Mouse (Mus musculus) forebrain, embryonic 14.5 days (tissue): ENCODE results near the gene Sox15. TPM values are rescaled to one million over a fixed set of nuclear protein-coding genes. Genes with fewer than 3 reads are reported as not detected.

Source experiments
- ATAC-seq: fragments of 200-750 bp; cut with Nextera tagmentation; 2 replicates; pipeline ENCODE4 v1.8.0; 2017; ENCODE audit warnings: mild to moderate bottlenecking, moderate library complexity
- DNase-seq: peaks from one replicate; pipeline ENCODE4 v3.0.0-alpha.2; 2015; ENCODE audit warnings: low spot score
- H3K27ac ChIP-seq: fragments of 300-500 bp; sonication (generic); 2 replicates; pipeline ENCODE4 v1.5.1; 2014; ENCODE audit warnings: low read depth, mild to moderate bottlenecking, control low read depth, low read length, moderate library complexity
- H3K27me3 ChIP-seq: fragments of 300-500 bp; sonication (generic); replicated peaks from 2 replicates; pipeline ENCODE4 v1.6.1; 2014; ENCODE audit warnings: low read length, control low read depth, mixed read lengths; ENCODE audit not compliant: control insufficient read depth, insufficient read depth
- H3K36me3 ChIP-seq: fragments of 300-500 bp; sonication (generic); 2 replicates; pipeline ENCODE4 v1.6.1; 2014; ENCODE audit warnings: low read length, control low read depth; ENCODE audit not compliant: control insufficient read depth, insufficient read depth
- H3K4me1 ChIP-seq: fragments of 300-500 bp; sonication (generic); 2 replicates; pipeline ENCODE4 v1.6.1; 2014; ENCODE audit warnings: antibody characterized with exemption, low read length, control low read depth; ENCODE audit not compliant: control insufficient read depth, insufficient read depth
- H3K4me2 ChIP-seq: fragments of 300-500 bp; sonication (generic); 2 replicates; pipeline ENCODE4 v1.6.1; 2014; ENCODE audit warnings: mild to moderate bottlenecking, control low read depth, low read length
- H3K4me3 ChIP-seq: fragments of 300-500 bp; sonication (generic); 2 replicates; pipeline ENCODE4 v1.5.1; 2014; ENCODE audit warnings: low read depth, low read length, control low read depth
- H3K9ac ChIP-seq: fragments of 300-500 bp; sonication (generic); 2 replicates; pipeline ENCODE4 v1.6.1; 2014; ENCODE audit warnings: mild to moderate bottlenecking, low read length, control low read depth, moderate library complexity
- H3K9me3 ChIP-seq: fragments of 300-500 bp; sonication (generic); replicated peaks from 2 replicates; pipeline ENCODE4 v1.6.1; 2016; ENCODE audit warnings: low read length, control low read depth, mixed read lengths; ENCODE audit not compliant: control insufficient read depth
- WGBS: fragments of 180-500 bp; shearing (Covaris S2); extraction: QIAGEN DNeasy Blood & Tissue Kit; methylation state at CpG from one replicate; pipeline ENCODE4 v1.1.7; 2014; 5-methylcytosine and 5-hydroxymethylcytosine counted together
- polyA plus RNA-seq: library from polyadenylated mRNA; unstranded; fragments of >200 nt; fragmentation: Nextera tagmentation; extraction: Ambion mirVana; gene quantifications from 2 replicates; pipeline ENCODE4 v1.2.1, GENCODE M21; 2014

Gene Sox15
- polyA plus RNA-seq, 1 experiment from 2014 or later = not detected

DNA sequence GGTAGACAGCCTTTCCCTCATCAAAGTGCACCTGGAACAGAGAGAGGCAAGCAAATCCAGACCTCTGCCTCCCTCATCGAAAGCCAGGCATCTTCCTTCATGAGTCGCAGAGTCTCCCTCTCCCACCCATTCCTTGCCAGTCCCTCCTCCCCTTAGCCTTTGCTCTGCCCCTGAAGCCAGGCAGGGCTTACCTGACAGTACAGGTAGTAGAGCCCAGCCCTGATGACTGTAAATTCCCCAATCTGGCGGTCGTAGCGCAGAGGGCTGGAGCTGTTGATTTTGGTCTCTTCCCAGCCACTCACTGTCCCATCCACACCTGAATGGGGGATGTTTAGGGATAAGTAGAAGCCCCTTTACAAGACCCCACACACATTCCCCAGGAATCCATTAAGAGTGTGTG, 31.9 kb downstream of the Sox15 start:
- Histone ChIP-seq H3K9me3 (no peaks in the 10 kb centered on the region), H3K36me3 (no peaks in the 10 kb centered on the region), H3K9ac (no peak overlapping the region; the same call in 1 of the 2 replicates), H3K4me3 (no peak overlapping the region), H3K4me1 (peaks cover 14% of the 10 kb centered on the region; the same call in 1 of the 2 replicates), H3K27me3 (no peaks in the 10 kb centered on the region), H3K27ac (no peak overlapping the region), H3K4me2 (no peak overlapping the region)
- WGBS = 64% methylated on average over 5 of the region's 5 CpGs
- no peak for DNase-seq
- no peak for ATAC-seq

DNA sequence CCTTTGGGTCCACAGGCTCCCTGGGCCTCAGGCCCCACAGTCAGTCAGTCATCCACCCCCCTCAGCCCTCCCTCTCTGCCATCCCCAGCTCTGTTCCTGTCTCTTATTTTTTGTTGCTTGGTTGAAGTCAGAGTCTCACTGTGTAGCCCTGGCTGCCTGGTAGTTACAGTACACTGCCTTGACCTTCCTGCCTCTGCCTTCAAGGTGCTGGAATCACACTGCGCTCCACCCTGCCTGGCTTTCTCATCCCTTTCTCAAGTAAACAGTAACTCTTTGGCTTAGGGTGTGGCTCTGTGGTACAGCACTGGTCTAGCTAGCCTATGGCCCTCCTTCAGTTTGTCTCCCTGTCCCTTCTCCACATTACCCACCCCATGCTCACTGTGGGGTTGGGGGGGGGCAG, 34.8 kb downstream of the Sox15 start:
- H3K9ac ChIP-seq = no peak overlapping the region
- no peaks in the 10 kb centered on the region for H3K36me3 ChIP-seq
- no peak overlapping the region for H3K27ac ChIP-seq
- no peak for DNase-seq
- 95% methylated on average over 1 of the region's 1 CpGs for WGBS
- H3K4me1 ChIP-seq = peaks cover 10% of the 10 kb centered on the region; the same call in 1 of the 2 replicates
- H3K4me2 ChIP-seq = no peak overlapping the region
- no peak for ATAC-seq
- no peaks in the 10 kb centered on the region for H3K27me3 ChIP-seq
- H3K4me3 ChIP-seq = no peak overlapping the region
- H3K9me3 ChIP-seq = no peaks in the 10 kb centered on the region

DNA sequence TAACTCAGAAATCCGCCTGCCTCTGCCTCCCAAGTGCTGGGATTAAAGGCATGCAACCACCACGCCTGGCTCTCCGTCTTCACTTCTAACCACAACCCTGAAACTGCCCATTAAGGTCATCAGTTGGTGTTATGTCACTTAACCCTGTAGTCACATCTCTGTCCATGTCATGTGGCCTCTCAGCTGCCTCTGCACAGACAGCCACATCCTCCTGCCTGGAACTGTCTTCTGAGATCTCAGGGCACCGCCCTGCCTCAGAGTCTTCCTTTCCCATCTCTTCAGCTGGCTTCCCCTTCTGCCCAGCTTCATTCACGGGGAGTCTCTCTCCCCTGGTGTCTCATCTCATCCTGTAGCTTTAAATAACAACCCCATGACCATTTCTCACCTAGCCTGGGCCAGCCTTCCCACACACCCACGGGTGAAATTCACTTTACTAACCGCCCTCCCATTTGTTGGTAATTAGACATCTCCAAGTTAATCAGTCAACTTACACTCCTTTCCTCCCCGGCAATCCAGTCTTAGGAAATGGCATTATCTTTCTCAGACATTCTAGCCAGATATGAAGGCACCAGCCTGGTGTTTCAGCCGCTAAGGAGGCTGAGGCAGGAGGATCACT, 37.2 kb downstream of the Sox15 start:
- no peaks in the 10 kb centered on the region for H3K27me3 ChIP-seq

DNA sequence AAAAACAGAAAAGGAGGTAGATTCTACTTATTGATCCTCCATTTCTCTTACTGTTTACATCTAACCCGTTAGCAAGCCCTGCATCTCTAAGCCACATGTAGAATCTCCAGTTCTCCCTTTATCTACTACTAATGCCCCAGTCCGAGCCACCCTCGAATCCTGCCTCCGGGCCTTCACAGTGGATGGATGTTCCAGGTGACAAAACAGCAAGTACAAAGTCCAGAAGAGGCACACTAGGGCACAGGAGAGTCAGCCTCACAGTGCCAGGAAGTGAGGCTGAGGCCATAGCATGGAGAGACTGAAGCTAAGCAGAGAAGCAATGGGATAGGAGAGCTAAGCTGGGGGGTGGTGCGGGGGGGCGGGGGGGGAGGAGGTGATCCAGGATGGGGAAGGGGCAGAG, 37.7 kb downstream of the Sox15 start:
- Histone ChIP-seq H3K4me1 (peaks cover 10% of the 10 kb centered on the region; the same call in 1 of the 2 replicates), H3K9ac (no peak overlapping the region), H3K27me3 (no peaks in the 10 kb centered on the region), H3K4me3 (no peak overlapping the region), H3K9me3 (no peaks in the 10 kb centered on the region), H3K36me3 (no peaks in the 10 kb centered on the region), H3K27ac (no peak overlapping the region), H3K4me2 (no peak overlapping the region)
- ATAC-seq = no peak
- DNase-seq = no peak
- WGBS = 88% methylated on average over 6 of the region's 6 CpGs

More for the DNA sequence above, 37.2 kb downstream of the Sox15 start:
- DNase-seq = no peak
- H3K27ac ChIP-seq = no peak overlapping the region
- H3K4me2 ChIP-seq = no peak overlapping the region
- no peak for ATAC-seq
- H3K9me3 ChIP-seq = no peaks in the 10 kb centered on the region
- peaks cover 10% of the 10 kb centered on the region; the same call in 1 of the 2 replicates for H3K4me1 ChIP-seq
- 83% methylated on average over 9 of the region's 9 CpGs for WGBS
- no peak overlapping the region for H3K9ac ChIP-seq
- no peak overlapping the region for H3K4me3 ChIP-seq
- H3K36me3 ChIP-seq = no peaks in the 10 kb centered on the region

DNA sequence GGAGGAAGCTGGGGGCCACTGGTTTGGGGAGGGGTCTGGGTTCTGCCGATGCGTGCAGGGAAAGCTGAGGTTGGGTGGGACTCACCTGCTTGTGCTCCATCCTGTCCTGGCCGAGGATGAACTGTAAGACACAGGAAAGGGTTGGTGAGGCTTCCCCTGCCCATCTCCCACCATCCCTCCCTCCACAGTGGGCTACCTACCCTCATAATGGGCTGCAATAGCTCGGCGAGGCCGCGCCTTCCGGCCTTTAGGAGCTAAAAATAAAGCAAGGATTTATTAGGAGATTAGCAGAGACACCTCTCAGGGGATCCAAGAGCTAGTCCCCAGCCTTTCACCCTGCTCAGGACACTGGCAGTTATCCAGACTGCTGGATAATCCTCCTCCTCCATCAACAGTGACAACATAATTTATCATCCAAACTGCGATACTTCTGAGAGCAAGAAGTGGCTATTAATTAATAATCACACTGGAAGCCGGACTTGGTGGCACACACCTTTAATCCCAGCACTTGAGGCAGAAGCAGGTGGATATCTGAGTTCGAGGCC, 38.4 kb downstream of the Sox15 start:
- Histone ChIP-seq H3K27me3 (no peaks in the 10 kb centered on the region), H3K4me2 (no peak overlapping the region), H3K9me3 (no peaks in the 10 kb centered on the region), H3K4me1 (peaks cover 10% of the 10 kb centered on the region; the same call in 1 of the 2 replicates), H3K36me3 (no peaks in the 10 kb centered on the region), H3K4me3 (no peak overlapping the region), H3K27ac (no peak overlapping the region), H3K9ac (no peak overlapping the region)
- ATAC-seq (no peak), DNase-seq (no peak)
- WGBS = 52% methylated on average over 11 of the region's 11 CpGs

DNA sequence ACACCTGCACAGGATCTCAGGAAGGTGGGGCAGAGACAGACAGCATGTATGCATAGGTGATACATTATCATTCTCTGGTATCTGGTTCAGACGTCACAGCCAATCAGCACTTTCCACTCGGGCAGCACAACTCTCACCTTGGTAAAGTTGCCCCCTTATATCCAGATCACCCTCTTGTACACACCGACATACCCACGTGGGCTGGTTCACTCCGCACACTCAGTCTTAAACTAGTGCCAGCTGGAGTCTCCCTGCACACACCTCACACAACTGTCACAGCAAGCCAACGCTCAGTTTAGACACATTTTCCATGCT, 39.9 kb downstream of the Sox15 start:
- peak overlapping the region; percentile 40 for H3K4me3 ChIP-seq
- peak overlapping the region; percentile 90 for H3K4me2 ChIP-seq
- H3K36me3 ChIP-seq = no peaks in the 10 kb centered on the region
- peak overlapping the region; percentile 76; the same call in 1 of the 2 replicates for H3K9ac ChIP-seq
- no peaks in the 10 kb centered on the region for H3K9me3 ChIP-seq
- H3K27ac ChIP-seq = no peak overlapping the region; the same call in 1 of the 2 replicates
- ATAC-seq (no peak), DNase-seq (peak; percentile 34)
- 28% methylated on average over 6 of the region's 6 CpGs for WGBS
- H3K27me3 ChIP-seq = no peaks in the 10 kb centered on the region
- H3K4me1 ChIP-seq = peaks cover 10% of the 10 kb centered on the region; the same call in 1 of the 2 replicates

DNA sequence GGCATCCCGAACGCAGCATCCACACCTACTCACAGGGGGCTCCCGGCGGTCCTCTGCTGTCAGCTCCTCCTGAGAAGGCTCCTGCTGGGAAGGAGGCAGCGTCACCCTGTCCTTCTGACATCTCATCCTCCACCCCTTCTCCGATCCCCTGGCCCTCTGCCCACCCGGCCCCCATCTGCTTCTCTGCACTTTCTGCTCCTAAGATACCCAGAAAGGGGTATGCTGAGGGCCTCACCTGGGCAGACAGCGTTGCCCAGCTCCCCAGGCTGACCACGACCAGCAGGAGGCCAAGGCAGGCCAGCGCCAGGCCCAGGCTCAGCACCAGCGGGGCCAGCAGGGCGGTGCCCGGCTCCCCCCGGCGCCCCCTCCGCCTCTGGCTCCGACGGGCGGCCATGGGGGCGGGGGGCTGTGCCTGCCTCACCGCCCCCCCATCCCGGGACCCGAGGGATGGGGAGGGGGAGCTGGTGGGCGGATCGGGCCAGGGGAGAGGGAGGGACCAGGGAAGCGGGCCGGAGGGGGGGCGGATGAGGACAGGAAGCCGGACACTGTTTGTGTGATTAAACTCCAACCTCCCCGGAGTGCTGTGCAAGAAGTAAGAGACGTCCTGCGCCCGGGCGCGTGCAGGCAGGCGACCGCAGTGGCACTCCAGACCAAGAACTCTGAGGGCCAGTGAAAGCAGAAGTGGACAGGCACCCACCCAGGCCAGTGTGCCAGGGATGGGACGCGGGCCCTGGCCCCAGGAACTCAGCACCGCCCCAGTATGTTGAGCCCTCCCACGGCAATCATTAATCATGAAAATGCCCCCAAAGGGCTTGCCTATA, 40.5 kb downstream of the Sox15 start, which contains the start of the genes Tnfsf12 and Tnfsfm13:
Tnfsf12 (minus strand) TSS at position 489 of the 821 bp plus-strand sequence.
Tnfsfm13 (minus strand) TSS at position 738 of the 821 bp plus-strand sequence.
- WGBS = 1% methylated on average over 40 of the region's 41 CpGs
- H3K9ac ChIP-seq = peak within 1 kb of the TSS; percentile 76
- H3K27ac ChIP-seq = no peak within 1 kb of the TSS; the same call in 1 of the 2 replicates
- no peak for DNase-seq
- no peaks in the 10 kb centered on the region for H3K36me3 ChIP-seq
- no peaks in the 10 kb centered on the region for H3K27me3 ChIP-seq
- peaks cover 10% of the 10 kb centered on the region; the same call in 1 of the 2 replicates for H3K4me1 ChIP-seq
- ATAC-seq = peak; percentile 32; the same call in 1 of the 2 replicates
- H3K9me3 ChIP-seq = no peaks in the 10 kb centered on the region
- peak within 1 kb of the TSS; percentile 40 for H3K4me3 ChIP-seq
- H3K4me2 ChIP-seq = peak within 1 kb of the TSS; percentile 90

DNA sequence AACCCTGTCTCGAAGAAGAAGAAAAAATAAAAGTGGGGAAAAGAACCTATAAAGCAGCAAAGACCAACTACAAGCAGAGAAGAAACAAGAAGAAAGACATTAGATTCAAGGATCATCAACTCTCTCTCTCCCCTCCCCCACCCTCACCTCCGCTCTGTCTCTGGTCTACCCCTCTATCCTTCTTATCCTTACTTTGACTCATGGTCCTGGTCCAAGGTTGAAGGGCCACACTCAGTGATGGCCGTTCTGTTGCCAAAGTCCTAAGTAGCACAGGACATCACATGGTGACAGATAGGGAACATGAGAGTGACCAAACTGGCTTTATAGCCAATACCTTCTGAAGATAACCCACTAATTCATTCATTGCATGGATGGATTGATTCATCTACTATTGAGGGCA, 42.3 kb downstream of the Sox15 start:
- ATAC-seq (no peak), DNase-seq (no peak)
- WGBS = 87% methylated on average over 3 of the region's 3 CpGs
- Histone ChIP-seq H3K9ac (no peak overlapping the region), H3K4me2 (no peak overlapping the region), H3K4me1 (peaks cover 10% of the 10 kb centered on the region; the same call in 1 of the 2 replicates), H3K36me3 (no peaks in the 10 kb centered on the region), H3K27ac (no peak overlapping the region), H3K27me3 (no peaks in the 10 kb centered on the region), H3K4me3 (no peak overlapping the region), H3K9me3 (no peaks in the 10 kb centered on the region)
